Mouse (Mus musculus) neutrophil, adult 83 days (primary cell): Measurements from ENCODE around the gene Tfg. TPM values are rescaled to one million over a fixed set of nuclear protein-coding genes. Genes with fewer than 3 reads are reported as not detected.

Source experiments
- total RNA-seq, 2 experiments: library from RNA; stranded (reverse); gene quantifications; one replicate each; pipeline ENCODE4 v1.2.4; 2023

The Tfg gene
- 10 to 100 TPM; 32.2 to 33.2 TPM for total RNA-seq

GRCm38 (mm10) chr16:56717224-56718200, at the start of gene Tfg:
TSS of gene Tfg (minus strand) at chr16:56717450.

Other genes with a start within 250 kb of the Tfg start
- gene Abi3bp, start 239.6 kb downstream of the Tfg start, total RNA-seq: not detected
- gene Adgrg7, start 78.4 kb upstream of the Tfg start, total RNA-seq: 1 to 10 TPM; 1.2 to 2.3 TPM
- not detected for gene Tmem45a, start 168.7 kb upstream of the Tfg start, total RNA-seq
- not detected for gene Lnp1, start 210.6 kb upstream of the Tfg start, total RNA-seq